Mouse (Mus musculus): ENCODE data around the gene Cd83. TPM values are rescaled to one million over a fixed set of nuclear protein-coding genes. Genes with fewer than 3 reads are reported as not detected.

Gene Cd83
- polyA plus RNA-seq (2014; fragmentation: Nextera tagmentation; extraction: Ambion mirVana) = 8.8 and 10.9 TPM in 2 replicates

DNA sequence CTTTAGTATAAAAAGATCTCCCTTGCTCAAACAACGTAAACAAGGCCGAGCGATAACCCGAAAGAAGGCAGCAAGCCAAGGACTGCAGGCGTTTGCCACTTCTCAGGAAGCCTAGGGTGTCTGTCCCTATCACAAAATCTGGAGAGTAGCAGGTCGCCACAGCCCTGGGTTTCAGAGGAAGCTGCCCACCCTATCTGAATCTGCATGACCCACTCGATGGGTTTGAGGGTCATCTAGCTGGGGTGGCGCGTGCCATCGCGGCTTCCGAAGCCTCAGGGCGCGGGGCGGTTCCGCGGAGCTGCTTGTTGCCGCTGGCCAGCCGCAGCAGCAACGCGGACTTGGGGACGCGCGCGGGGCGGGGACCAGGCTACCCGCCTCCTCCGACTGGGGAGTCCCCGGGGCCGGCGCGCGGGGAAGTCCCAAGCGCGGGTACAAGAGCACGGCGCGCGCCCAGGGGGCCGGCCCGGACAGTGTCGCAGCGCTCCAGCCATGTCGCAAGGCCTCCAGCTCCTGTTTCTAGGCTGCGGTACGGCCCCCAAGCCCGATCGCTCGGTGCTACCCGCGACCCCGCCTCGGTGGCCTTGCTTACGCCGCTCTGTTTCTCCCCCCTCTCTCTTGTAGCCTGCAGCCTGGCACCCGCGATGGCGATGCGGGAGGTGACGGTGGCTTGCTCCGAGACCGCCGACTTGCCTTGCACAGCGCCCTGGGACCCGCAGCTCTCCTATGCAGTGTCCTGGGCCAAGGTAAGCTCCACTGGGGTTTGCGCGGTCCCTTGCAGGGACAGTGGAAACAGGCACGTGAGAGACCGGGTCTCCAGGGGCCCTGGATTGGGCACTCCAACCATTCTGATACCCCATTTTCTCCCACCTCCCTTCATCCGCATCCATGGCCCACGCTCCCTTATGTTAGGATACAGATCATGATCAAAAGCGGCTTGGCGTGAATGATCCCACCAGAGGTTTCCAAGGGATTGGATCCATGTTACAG is at the start of gene Cd83:
TSS of gene Cd83 (plus strand) at position 51 of the 987 bp plus-strand sequence.
- WGBS = 5% methylated on average over 44 of the region's 73 CpGs
- DNase-seq (ENCODE audit: low spot score) (peak; percentile 81), ATAC-seq (ENCODE audit: low read depth) (peak; percentile 45)
- H3K4me3 ChIP-seq (ENCODE audit: low read depth, low read length) = peak within 1 kb of the TSS; percentile 52
- peaks cover 9% of the 10 kb centered on the region for H3K27me3 ChIP-seq (replicated peaks; ENCODE audit: control insufficient read depth, insufficient read depth, low read length)
- no peaks in the 10 kb centered on the region for H3K9me3 ChIP-seq (ENCODE audit: control insufficient read depth, low read length)
- H3K4me1 ChIP-seq (ENCODE audit: control insufficient read depth, insufficient read depth, low read length) = peaks cover 10% of the 10 kb centered on the region; the same call in 1 of the 2 replicates
- peak within 1 kb of the TSS; percentile 69 for H3K9ac ChIP-seq (ENCODE audit: low read depth, low read length)
- no peaks in the 10 kb centered on the region for H3K36me3 ChIP-seq (ENCODE audit: control insufficient read depth, insufficient read depth, low read length)
- H3K27ac ChIP-seq (replicated peaks; ENCODE audit: low read depth, low read length) = no peak within 1 kb of the TSS
- peak within 1 kb of the TSS; percentile 93 for H3K4me2 ChIP-seq (ENCODE audit: low read depth, low read length)

DNA sequence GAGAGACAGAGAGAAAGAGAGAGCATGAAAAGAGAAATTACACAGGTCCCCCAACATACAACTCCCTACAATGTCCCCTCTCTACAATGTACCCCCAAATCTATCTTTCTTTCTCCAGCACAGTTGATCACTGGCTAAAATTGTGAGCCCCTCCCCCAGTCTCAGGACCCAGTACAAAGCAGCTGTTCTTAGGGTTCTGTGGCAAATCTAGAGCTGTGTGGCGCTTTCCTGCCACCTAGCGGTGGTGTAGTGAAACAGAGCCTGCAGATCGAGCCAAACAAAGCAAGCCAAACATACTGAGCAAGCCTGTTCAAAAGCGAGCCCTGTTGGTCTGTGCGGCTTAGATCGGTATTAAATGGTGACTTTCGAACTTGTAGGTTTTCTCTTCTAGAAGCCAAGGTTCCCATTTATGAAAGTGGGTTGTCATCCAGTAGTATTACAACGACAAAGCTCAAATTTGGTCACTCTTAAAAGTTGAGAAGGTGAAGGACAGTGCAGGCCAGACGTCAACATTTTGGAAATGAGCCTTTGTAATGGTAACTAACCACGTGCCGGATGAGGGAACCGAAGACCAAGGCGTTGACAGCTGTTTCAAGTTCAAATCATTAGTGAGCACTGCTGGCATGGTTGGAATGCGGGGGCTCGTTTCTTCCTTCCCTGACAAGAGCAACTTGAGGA is 44.8 kb upstream of the Cd83 start:
- no peaks in the 10 kb centered on the region for H3K36me3 ChIP-seq (ENCODE audit: control insufficient read depth, insufficient read depth, low read length)
- DNase-seq (ENCODE audit: low spot score) (peak; percentile 91), ATAC-seq (ENCODE audit: low read depth) (peak; percentile 89)
- WGBS = 23% methylated on average over 15 of the region's 15 CpGs
- no peaks in the 10 kb centered on the region for H3K27me3 ChIP-seq (replicated peaks; ENCODE audit: control insufficient read depth, insufficient read depth, low read length)
- H3K9me3 ChIP-seq (ENCODE audit: control insufficient read depth, low read length) = no peaks in the 10 kb centered on the region; the same call in 1 of the 2 replicates
- no peak overlapping the region for H3K27ac ChIP-seq (replicated peaks; ENCODE audit: low read depth, low read length)
- H3K4me2 ChIP-seq (ENCODE audit: low read depth, low read length) = no peak overlapping the region
- H3K4me1 ChIP-seq (ENCODE audit: control insufficient read depth, insufficient read depth, low read length) = no peaks in the 10 kb centered on the region
- no peak overlapping the region for H3K9ac ChIP-seq (ENCODE audit: low read depth, low read length)
- no peak overlapping the region for H3K4me3 ChIP-seq (ENCODE audit: low read depth, low read length)

DNA sequence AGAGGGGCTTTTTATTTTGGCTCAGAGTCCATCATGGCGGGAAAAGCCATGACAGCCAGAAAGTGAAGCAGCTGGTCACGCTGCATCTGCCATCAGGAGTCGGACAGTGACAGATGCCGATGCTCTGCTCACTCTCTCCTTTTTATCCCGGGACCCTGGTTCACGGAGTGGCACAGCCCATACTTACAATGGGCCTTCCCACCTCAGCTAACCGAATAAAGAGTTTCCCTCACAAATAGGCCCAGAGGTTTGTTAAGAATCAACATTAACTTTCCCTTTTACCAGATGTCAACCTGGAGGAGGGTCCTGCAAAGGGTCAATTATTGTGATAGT is 44.3 kb upstream of the Cd83 start:
- Histone ChIP-seq H3K4me1 (ENCODE audit: control insufficient read depth, insufficient read depth, low read length) (no peaks in the 10 kb centered on the region), H3K9ac (ENCODE audit: low read depth, low read length) (no peak overlapping the region), H3K4me3 (ENCODE audit: low read depth, low read length) (no peak overlapping the region), H3K4me2 (ENCODE audit: low read depth, low read length) (no peak overlapping the region), H3K9me3 (ENCODE audit: control insufficient read depth, low read length) (no peaks in the 10 kb centered on the region; the same call in 1 of the 2 replicates), H3K36me3 (ENCODE audit: control insufficient read depth, insufficient read depth, low read length) (no peaks in the 10 kb centered on the region), H3K27ac (replicated peaks; ENCODE audit: low read depth, low read length) (no peak overlapping the region), H3K27me3 (replicated peaks; ENCODE audit: control insufficient read depth, insufficient read depth, low read length) (no peaks in the 10 kb centered on the region)
- 70% methylated on average over 7 of the region's 7 CpGs for WGBS
- ATAC-seq (ENCODE audit: low read depth) (peak; percentile 61; the same call in 1 of the 2 replicates), DNase-seq (ENCODE audit: low spot score) (no peak)

DNA sequence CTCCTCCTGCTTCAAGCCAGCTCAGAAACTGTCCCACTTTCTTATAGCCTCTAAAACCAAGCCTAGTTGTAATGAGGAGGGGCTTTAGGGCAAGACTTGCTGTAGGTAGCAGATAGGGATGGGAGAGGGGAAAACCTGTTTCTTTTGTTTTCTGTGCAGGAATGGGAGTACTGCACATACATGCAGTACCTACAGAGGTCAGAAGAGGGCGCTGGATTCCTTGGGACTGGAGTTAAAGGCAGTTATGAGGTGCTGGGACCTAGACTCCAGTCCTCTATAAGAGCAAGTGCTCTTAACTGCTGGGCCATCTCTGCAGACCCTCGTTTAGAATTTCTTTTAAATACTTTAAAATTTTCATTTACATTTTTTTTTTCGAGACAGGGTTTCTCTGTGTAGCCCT is 41.9 kb upstream of the Cd83 start:
- WGBS = 64% methylated on average over 3 of the region's 3 CpGs
- Histone ChIP-seq H3K4me1 (ENCODE audit: control insufficient read depth, insufficient read depth, low read length) (no peaks in the 10 kb centered on the region), H3K4me3 (ENCODE audit: low read depth, low read length) (no peak overlapping the region), H3K27me3 (replicated peaks; ENCODE audit: control insufficient read depth, insufficient read depth, low read length) (no peaks in the 10 kb centered on the region), H3K36me3 (ENCODE audit: control insufficient read depth, insufficient read depth, low read length) (no peaks in the 10 kb centered on the region), H3K4me2 (ENCODE audit: low read depth, low read length) (no peak overlapping the region), H3K9ac (ENCODE audit: low read depth, low read length) (no peak overlapping the region), H3K27ac (replicated peaks; ENCODE audit: low read depth, low read length) (no peak overlapping the region), H3K9me3 (ENCODE audit: control insufficient read depth, low read length) (peaks cover 6% of the 10 kb centered on the region)
- DNase-seq (ENCODE audit: low spot score) (no peak), ATAC-seq (ENCODE audit: low read depth) (no peak)

DNA sequence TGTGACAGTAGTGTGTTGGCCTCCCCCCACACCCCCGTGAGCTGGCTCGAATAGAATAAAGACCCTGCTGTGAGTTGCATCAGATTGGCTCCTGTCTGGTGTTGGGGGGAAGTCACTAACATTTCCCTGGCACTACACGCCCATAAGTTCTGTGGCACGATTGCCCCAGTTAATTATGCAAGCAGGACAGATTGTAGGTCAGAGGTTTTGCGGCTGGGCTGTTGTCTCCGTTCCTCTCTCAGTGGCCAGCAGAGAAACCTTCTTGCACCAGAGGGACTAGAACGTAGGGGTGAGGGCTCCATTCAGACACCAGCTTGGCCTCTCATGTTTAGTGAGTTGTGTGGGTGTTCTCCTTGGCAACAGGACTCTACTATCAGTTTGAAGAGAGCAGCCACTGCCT is 40.3 kb upstream of the Cd83 start:
- no peak overlapping the region for H3K9ac ChIP-seq (ENCODE audit: low read depth, low read length)
- H3K4me1 ChIP-seq (ENCODE audit: control insufficient read depth, insufficient read depth, low read length) = no peaks in the 10 kb centered on the region
- no peak overlapping the region for H3K4me2 ChIP-seq (ENCODE audit: low read depth, low read length)
- 88% methylated on average over 7 of the region's 7 CpGs for WGBS
- ATAC-seq (ENCODE audit: low read depth) = no peak
- no peaks in the 10 kb centered on the region for H3K27me3 ChIP-seq (replicated peaks; ENCODE audit: control insufficient read depth, insufficient read depth, low read length)
- H3K27ac ChIP-seq (replicated peaks; ENCODE audit: low read depth, low read length) = no peak overlapping the region
- no peaks in the 10 kb centered on the region for H3K36me3 ChIP-seq (ENCODE audit: control insufficient read depth, insufficient read depth, low read length)
- H3K4me3 ChIP-seq (ENCODE audit: low read depth, low read length) = no peak overlapping the region
- H3K9me3 ChIP-seq (ENCODE audit: control insufficient read depth, low read length) = peaks cover 8% of the 10 kb centered on the region
- DNase-seq (ENCODE audit: low spot score) = no peak

DNA sequence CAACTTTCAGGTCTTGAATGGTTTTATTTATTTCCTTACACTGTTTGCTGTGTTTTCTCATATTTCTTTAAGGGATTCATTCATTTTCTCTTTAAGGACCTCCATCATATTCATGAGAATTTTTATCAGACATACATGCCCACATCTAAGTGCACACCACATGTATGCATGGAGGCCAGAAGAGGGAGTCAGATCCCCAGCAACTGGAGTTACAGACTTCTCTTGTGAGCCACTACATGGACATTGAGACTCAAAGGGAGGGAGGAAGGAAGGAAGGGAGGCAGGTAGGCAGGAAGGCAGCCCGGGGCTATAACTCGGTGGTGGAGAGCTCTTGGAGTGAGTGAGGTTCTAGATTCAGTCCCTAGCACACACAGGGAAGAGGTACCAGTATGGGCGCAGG is 34.3 kb upstream of the Cd83 start:
- H3K9me3 ChIP-seq (ENCODE audit: control insufficient read depth, low read length) = peaks cover 8% of the 10 kb centered on the region; the same call in 1 of the 2 replicates
- DNase-seq (ENCODE audit: low spot score) (no peak), ATAC-seq (ENCODE audit: low read depth) (no peak)
- 81% methylated on average over 3 of the region's 3 CpGs for WGBS
- H3K4me2 ChIP-seq (ENCODE audit: low read depth, low read length) = no peak overlapping the region
- no peak overlapping the region for H3K27ac ChIP-seq (replicated peaks; ENCODE audit: low read depth, low read length)
- H3K27me3 ChIP-seq (replicated peaks; ENCODE audit: control insufficient read depth, insufficient read depth, low read length) = no peaks in the 10 kb centered on the region
- H3K4me1 ChIP-seq (ENCODE audit: control insufficient read depth, insufficient read depth, low read length) = no peaks in the 10 kb centered on the region
- H3K9ac ChIP-seq (ENCODE audit: low read depth, low read length) = no peak overlapping the region
- no peaks in the 10 kb centered on the region for H3K36me3 ChIP-seq (ENCODE audit: control insufficient read depth, insufficient read depth, low read length)
- no peak overlapping the region for H3K4me3 ChIP-seq (ENCODE audit: low read depth, low read length)

DNA sequence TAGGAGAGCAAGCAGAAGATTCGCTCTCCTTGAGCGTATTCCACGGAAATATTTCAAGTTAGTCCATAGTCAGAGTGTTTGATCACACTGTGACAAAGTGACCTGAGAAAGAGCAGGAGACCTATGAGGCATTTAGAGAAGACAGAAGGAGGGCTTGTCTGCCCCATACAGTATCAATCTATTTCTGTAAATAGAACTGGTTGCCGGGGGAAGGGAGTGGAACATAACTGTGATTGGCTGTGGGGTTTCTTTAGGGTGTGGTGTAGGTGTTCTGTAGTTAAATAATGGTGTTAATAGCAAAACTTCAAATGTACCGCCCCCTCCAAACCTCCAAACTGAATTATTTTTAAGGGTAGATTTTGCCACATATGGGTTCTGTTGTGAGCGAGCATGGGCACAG is 33.6 kb upstream of the Cd83 start:
- DNase-seq (ENCODE audit: low spot score) (no peak), ATAC-seq (ENCODE audit: low read depth) (no peak)
- no peaks in the 10 kb centered on the region for H3K4me1 ChIP-seq (ENCODE audit: control insufficient read depth, insufficient read depth, low read length)
- no peak overlapping the region for H3K4me2 ChIP-seq (ENCODE audit: low read depth, low read length)
- WGBS = 95% methylated on average over 6 of the region's 6 CpGs
- H3K9me3 ChIP-seq (ENCODE audit: control insufficient read depth, low read length) = peaks cover 8% of the 10 kb centered on the region; the same call in 1 of the 2 replicates
- no peaks in the 10 kb centered on the region for H3K36me3 ChIP-seq (ENCODE audit: control insufficient read depth, insufficient read depth, low read length)
- H3K27ac ChIP-seq (replicated peaks; ENCODE audit: low read depth, low read length) = no peak overlapping the region
- H3K27me3 ChIP-seq (replicated peaks; ENCODE audit: control insufficient read depth, insufficient read depth, low read length) = no peaks in the 10 kb centered on the region
- no peak overlapping the region for H3K9ac ChIP-seq (ENCODE audit: low read depth, low read length)
- no peak overlapping the region for H3K4me3 ChIP-seq (ENCODE audit: low read depth, low read length)

DNA sequence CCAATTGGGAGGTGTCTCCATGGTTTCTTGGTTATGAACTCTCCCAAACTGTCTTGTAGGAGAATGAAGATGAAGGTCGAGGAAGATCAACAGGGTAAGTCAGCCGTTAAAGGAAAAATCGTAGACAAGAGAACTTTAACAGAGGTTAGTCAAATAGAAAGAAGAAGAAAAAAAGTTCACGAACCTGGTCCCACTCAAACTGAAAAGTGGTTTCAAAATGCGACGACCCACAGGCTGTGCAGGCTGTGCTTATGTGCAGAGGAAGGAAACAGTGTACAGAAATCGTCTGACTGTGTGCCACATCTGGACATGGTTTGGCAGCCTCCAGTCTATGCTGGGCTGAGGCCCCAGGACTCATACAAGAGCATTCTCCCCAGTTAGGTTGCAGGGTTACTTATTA is 32.2 kb upstream of the Cd83 start:
- no peak for DNase-seq (ENCODE audit: low spot score)
- Histone ChIP-seq H3K9me3 (ENCODE audit: control insufficient read depth, low read length) (peaks cover 5% of the 10 kb centered on the region; the same call in 1 of the 2 replicates), H3K9ac (ENCODE audit: low read depth, low read length) (no peak overlapping the region), H3K27me3 (replicated peaks; ENCODE audit: control insufficient read depth, insufficient read depth, low read length) (no peaks in the 10 kb centered on the region), H3K4me1 (ENCODE audit: control insufficient read depth, insufficient read depth, low read length) (no peaks in the 10 kb centered on the region), H3K4me3 (ENCODE audit: low read depth, low read length) (no peak overlapping the region), H3K4me2 (ENCODE audit: low read depth, low read length) (no peak overlapping the region), H3K27ac (replicated peaks; ENCODE audit: low read depth, low read length) (no peak overlapping the region), H3K36me3 (ENCODE audit: control insufficient read depth, insufficient read depth, low read length) (no peaks in the 10 kb centered on the region)
- 78% methylated on average over 7 of the region's 7 CpGs for WGBS
- no peak for ATAC-seq (ENCODE audit: low read depth)

Measured in embryonic facial prominence, embryonic 14.5 days (tissue).